Mouse (Mus musculus): ENCODE results near the gene Recql5. TPM values are rescaled to one million over a fixed set of nuclear protein-coding genes. Genes with fewer than 3 reads are reported as not detected.

The Recql5 gene
- polyA plus RNA-seq, 1 experiment: 28.7 TPM

DNA sequence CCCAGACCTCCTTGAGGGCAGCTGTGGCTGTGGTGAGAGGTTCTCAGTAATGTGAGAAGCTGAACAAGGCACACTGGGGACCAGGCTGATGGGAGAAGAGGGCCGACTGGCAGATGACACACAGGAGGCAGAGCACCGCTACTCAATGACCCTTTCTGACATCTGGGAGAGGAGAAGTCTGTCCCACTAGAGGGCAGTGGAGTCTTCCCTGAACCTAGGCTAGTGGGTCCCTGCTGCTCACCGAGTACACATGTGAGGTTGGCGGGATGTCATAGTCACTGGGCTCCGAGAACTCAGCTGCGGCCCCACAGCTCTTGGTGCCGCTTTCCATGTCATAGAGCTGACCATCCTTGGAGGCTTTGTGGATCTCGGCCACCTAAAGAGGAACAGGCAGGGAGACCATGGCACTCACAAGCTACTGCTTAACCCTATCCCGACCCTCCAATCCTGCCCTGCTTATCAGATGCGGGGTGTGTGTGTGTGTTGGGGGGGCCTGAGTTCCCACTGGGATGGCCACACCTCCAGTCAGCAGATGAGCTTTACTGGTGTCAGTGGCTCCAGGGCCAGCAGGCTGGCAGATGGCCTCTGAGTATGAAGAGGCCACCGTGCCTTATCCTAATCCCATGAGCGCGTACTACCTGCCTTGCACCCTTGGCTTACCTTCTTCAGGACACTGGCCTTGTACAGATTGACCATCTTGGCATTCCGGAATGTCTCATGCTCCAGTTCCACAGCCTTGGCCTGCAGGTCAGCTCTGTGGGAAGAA is 38.3 kb downstream of the Recql5 start:
- 75% methylated on average over 14 of the region's 14 CpGs for WGBS
- Histone ChIP-seq H3K27ac (ENCODE audit: insufficient read depth, low read length) (no peak overlapping the region), H3K27me3 (ENCODE audit: control insufficient read depth, insufficient read depth, low read length) (no peaks in the 10 kb centered on the region), H3K4me3 (ENCODE audit: extremely low read depth, insufficient read depth, insufficient read length) (no peak overlapping the region), H3K36me3 (ENCODE audit: control insufficient read depth, insufficient read depth, low read length) (peaks cover 39% of the 10 kb centered on the region), H3K4me1 (ENCODE audit: control insufficient read depth, insufficient read depth, insufficient read length) (peaks cover 10% of the 10 kb centered on the region; the same call in 1 of the 2 replicates)
- DNase-seq (ENCODE audit: low read depth in 1 of 2, low spot score in 2 of 2): no peak
- TF ChIP-seq POLR2A (IDR thresholded peaks at IDR 0.05; ENCODE audit: low read depth, low read length) (no peak), CTCF (IDR thresholded peaks at IDR 0.05; ENCODE audit: extremely low read depth, insufficient read depth, insufficient read length, insufficient replicate concordance) (no peak)

DNA sequence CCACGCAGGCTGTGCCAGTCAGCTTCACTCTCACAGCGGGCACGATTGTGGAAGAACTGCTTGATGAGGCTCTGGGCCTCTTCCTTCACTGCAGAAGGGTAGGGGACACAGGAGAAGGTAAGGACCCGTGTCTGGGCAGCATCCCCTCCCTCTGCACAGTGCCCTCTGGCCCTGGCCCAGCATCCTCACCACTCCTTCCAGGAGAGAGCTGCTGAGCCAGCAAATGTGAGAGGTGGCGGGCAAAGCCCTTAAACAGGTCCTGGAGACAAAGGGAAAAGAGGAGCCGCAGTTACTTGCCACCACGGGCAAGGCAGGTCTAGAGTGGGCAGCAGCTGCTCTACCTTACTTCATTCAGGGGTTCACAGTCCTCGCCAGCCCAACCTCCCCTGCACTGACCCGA is 40.2 kb downstream of the Recql5 start:
- Histone ChIP-seq H3K27ac (ENCODE audit: insufficient read depth, low read length) (no peak overlapping the region), H3K4me1 (ENCODE audit: control insufficient read depth, insufficient read depth, insufficient read length) (no peaks in the 10 kb centered on the region), H3K36me3 (ENCODE audit: control insufficient read depth, insufficient read depth, low read length) (peaks cover 39% of the 10 kb centered on the region), H3K27me3 (ENCODE audit: control insufficient read depth, insufficient read depth, low read length) (no peaks in the 10 kb centered on the region), H3K4me3 (ENCODE audit: extremely low read depth, insufficient read depth, insufficient read length) (no peak overlapping the region)
- DNase-seq (ENCODE audit: low read depth in 1 of 2, low spot score in 2 of 2): no peak
- TF ChIP-seq CTCF (IDR thresholded peaks at IDR 0.05; ENCODE audit: extremely low read depth, insufficient read depth, insufficient read length, insufficient replicate concordance): no peak
- no peak for TF ChIP-seq POLR2A (IDR thresholded peaks at IDR 0.05; ENCODE audit: low read depth, low read length)
- WGBS: 92% methylated on average over 9 of the region's 9 CpGs

DNA sequence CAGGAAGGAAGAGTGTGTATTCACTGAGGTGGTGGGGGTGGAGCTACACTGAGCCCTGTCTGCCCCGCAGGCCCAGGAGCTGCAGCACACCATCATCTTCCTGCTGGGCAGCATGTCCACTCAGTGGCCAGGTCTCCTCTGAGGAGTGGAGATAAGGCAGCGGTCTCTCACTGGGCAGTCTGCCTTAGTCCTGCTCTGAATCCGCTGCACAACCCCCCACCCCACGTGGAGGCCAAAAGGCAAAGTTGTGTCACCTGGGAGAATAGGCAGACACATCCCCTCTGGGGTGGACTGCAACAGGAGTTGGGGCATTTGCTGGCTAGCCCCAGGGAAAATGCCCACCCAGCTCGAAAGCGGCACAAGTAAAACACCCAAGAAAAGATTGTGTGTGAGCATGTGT is 41.1 kb downstream of the Recql5 start:
- Histone ChIP-seq H3K36me3 (ENCODE audit: control insufficient read depth, insufficient read depth, low read length) (peaks cover 38% of the 10 kb centered on the region), H3K4me1 (ENCODE audit: control insufficient read depth, insufficient read depth, insufficient read length) (no peaks in the 10 kb centered on the region), H3K4me3 (ENCODE audit: extremely low read depth, insufficient read depth, insufficient read length) (no peak overlapping the region), H3K27ac (ENCODE audit: insufficient read depth, low read length) (no peak overlapping the region), H3K27me3 (ENCODE audit: control insufficient read depth, insufficient read depth, low read length) (no peaks in the 10 kb centered on the region)
- TF ChIP-seq CTCF (IDR thresholded peaks at IDR 0.05; ENCODE audit: extremely low read depth, insufficient read depth, insufficient read length, insufficient replicate concordance): no peak
- TF ChIP-seq POLR2A (IDR thresholded peaks at IDR 0.05; ENCODE audit: low read depth, low read length): no peak
- WGBS: 96% methylated on average over 6 of the region's 6 CpGs
- DNase-seq (ENCODE audit: low read depth in 1 of 2, low spot score in 2 of 2): no peak

DNA sequence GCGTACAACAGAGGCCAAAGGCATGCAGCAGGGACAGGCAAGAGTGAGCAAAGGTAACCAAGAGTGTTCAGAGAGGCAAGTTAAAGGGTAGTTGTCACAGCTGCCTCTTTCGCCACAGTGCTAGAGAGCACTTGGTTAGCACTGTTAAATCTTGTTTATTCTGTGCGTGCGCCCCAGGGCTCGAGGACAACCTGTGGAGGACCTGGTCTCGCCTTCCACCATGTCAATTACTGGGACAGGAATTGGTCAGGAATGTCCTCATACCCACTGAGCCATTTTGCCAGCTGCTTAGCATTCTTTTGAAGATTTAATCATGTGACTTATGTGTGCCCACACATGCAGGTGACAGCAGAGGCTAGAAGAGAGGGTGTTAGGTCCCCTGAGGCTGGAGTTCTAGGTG is 44.1 kb downstream of the Recql5 start:
- no peak for DNase-seq (ENCODE audit: low read depth in 1 of 2, low spot score in 2 of 2)
- 93% methylated on average over 6 of the region's 6 CpGs for WGBS
- Histone ChIP-seq H3K4me1 (ENCODE audit: control insufficient read depth, insufficient read depth, insufficient read length) (no peaks in the 10 kb centered on the region), H3K4me3 (ENCODE audit: extremely low read depth, insufficient read depth, insufficient read length) (no peak overlapping the region), H3K27ac (ENCODE audit: insufficient read depth, low read length) (no peak overlapping the region), H3K36me3 (ENCODE audit: control insufficient read depth, insufficient read depth, low read length) (peaks cover 16% of the 10 kb centered on the region), H3K27me3 (ENCODE audit: control insufficient read depth, insufficient read depth, low read length) (no peaks in the 10 kb centered on the region)
- TF ChIP-seq CTCF (IDR thresholded peaks at IDR 0.05; ENCODE audit: extremely low read depth, insufficient read depth, insufficient read length, insufficient replicate concordance) (no peak), POLR2A (IDR thresholded peaks at IDR 0.05; ENCODE audit: low read depth, low read length) (no peak)

DNA sequence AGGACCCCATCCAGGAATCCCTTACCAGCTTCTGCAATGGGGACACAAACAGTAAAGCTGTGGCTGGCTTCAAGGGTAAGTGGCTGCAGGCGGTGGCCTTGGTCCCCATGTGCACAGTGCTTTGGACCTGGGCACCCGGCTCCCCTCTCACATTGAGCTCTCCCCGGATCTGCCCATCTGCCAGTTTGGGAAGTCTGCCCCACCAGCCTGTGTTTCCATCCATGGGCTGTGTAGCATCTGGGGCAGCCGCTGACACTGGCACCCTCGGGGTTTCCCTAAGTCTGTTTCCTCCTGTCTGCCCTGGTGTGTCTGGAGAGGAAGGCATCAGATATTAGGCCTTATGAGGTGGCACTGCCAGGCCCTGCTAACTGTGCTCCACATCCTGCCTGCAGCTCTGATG is 45.3 kb downstream of the Recql5 start:
- Histone ChIP-seq H3K27me3 (ENCODE audit: control insufficient read depth, insufficient read depth, low read length) (no peaks in the 10 kb centered on the region), H3K4me3 (ENCODE audit: extremely low read depth, insufficient read depth, insufficient read length) (no peak overlapping the region), H3K36me3 (ENCODE audit: control insufficient read depth, insufficient read depth, low read length) (peaks cover 6% of the 10 kb centered on the region), H3K27ac (ENCODE audit: insufficient read depth, low read length) (no peak overlapping the region), H3K4me1 (ENCODE audit: control insufficient read depth, insufficient read depth, insufficient read length) (no peaks in the 10 kb centered on the region)
- WGBS: 65% methylated on average over 5 of the region's 5 CpGs
- TF ChIP-seq CTCF (IDR thresholded peaks at IDR 0.05; ENCODE audit: extremely low read depth, insufficient read depth, insufficient read length, insufficient replicate concordance) (no peak), POLR2A (IDR thresholded peaks at IDR 0.05; ENCODE audit: low read depth, low read length) (no peak)
- DNase-seq (ENCODE audit: low read depth in 1 of 2, low spot score in 2 of 2): no peak

DNA sequence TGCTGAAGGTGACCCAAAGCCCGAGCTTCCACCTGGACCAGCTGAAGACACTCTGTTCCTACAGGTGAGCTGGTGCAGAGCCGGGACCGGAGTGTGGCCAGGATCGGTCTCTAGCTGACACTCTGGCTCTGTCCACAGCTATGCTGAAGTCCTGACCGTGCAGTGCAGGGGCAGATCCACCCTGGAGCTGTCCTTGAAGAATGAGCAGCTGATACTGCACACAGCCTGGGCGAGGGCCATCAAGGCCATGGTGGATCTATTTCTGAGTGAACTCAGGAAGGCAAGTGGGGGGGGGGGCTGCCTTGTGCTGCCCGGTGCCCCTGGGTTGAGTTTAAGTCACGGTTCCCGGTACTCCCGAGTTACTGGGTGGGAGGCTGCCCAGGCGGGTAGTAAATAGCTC is 46.8 kb downstream of the Recql5 start:
- H3K4me1 ChIP-seq (ENCODE audit: control insufficient read depth, insufficient read depth, insufficient read length): no peaks in the 10 kb centered on the region
- TF ChIP-seq POLR2A (IDR thresholded peaks at IDR 0.05; ENCODE audit: low read depth, low read length) (no peak), CTCF (IDR thresholded peaks at IDR 0.05; ENCODE audit: extremely low read depth, insufficient read depth, insufficient read length, insufficient replicate concordance) (no peak)
- WGBS: 91% methylated on average over 11 of the region's 11 CpGs
- no peak overlapping the region for H3K4me3 ChIP-seq (ENCODE audit: extremely low read depth, insufficient read depth, insufficient read length)
- no peak overlapping the region for H3K27ac ChIP-seq (ENCODE audit: insufficient read depth, low read length)
- no peaks in the 10 kb centered on the region for H3K27me3 ChIP-seq (ENCODE audit: control insufficient read depth, insufficient read depth, low read length)
- DNase-seq (ENCODE audit: low read depth in 1 of 2, low spot score in 2 of 2): no peak
- H3K36me3 ChIP-seq (ENCODE audit: control insufficient read depth, insufficient read depth, low read length): no peaks in the 10 kb centered on the region

DNA sequence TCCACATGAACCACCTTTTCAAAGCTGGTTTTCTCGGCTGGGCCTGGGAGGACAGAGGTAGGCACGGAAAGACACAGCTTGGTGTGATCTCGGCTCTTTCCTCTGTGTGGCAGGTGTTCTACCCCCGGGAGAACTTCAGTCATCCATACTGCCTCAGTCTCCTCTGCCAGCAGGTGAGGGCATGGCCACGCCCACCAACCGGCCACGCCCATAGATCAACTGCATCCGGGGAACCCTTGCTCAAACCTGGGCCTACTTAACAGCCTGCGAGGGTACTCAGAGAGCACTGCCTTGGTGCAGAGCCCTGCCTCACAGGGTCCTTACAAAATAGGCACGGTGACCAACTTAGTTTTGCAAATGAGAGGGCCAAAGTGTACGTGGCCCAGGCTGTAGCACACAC is 48.0 kb downstream of the Recql5 start:
- Histone ChIP-seq H3K27ac (ENCODE audit: insufficient read depth, low read length) (no peak overlapping the region), H3K36me3 (ENCODE audit: control insufficient read depth, insufficient read depth, low read length) (no peaks in the 10 kb centered on the region), H3K4me3 (ENCODE audit: extremely low read depth, insufficient read depth, insufficient read length) (no peak overlapping the region), H3K4me1 (ENCODE audit: control insufficient read depth, insufficient read depth, insufficient read length) (no peaks in the 10 kb centered on the region), H3K27me3 (ENCODE audit: control insufficient read depth, insufficient read depth, low read length) (no peaks in the 10 kb centered on the region)
- no peak for DNase-seq (ENCODE audit: low read depth in 1 of 2, low spot score in 2 of 2)
- TF ChIP-seq POLR2A (IDR thresholded peaks at IDR 0.05; ENCODE audit: low read depth, low read length): no peak
- TF ChIP-seq CTCF (IDR thresholded peaks at IDR 0.05; ENCODE audit: extremely low read depth, insufficient read depth, insufficient read length, insufficient replicate concordance): no peak
- WGBS: 89% methylated on average over 11 of the region's 11 CpGs
